Mouse (Mus musculus): ENCODE results near the gene Myo9a. TPM values are rescaled to one million over a fixed set of nuclear protein-coding genes. Genes with fewer than 3 reads are reported as not detected.
"Not testable (repeated sequence)": the region's sequence is repeated elsewhere in the genome, so short reads cannot be mapped to it uniquely, and the experiment has no call there.

Gene Myo9a
- total and polyA plus RNA-seq, 2 experiments = 0.40 to 9.3 TPM

- 67% methylated on average over 2 of the region's 2 CpGs for WGBS
- H3K36me3 ChIP-seq (ENCODE audit: control insufficient read depth, insufficient read depth, low read length) = no peaks in the 10 kb centered on the region
- H3K27me3 ChIP-seq (ENCODE audit: control insufficient read depth, insufficient read depth, low read length) = no peaks in the 10 kb centered on the region
- TF ChIP-seq CTCF (IDR thresholded peaks at IDR 0.05; ENCODE audit: low read depth, low read length) = no peak
- no peak for TF ChIP-seq POLR2A (IDR thresholded peaks at IDR 0.05; ENCODE audit: extremely low read depth, insufficient read depth, low read length)
- no peak overlapping the region for H3K27ac ChIP-seq (replicated peaks; ENCODE audit: insufficient read depth, low read depth, low read length)
- no peaks in the 10 kb centered on the region; the same call in 1 of the 2 replicates for H3K4me1 ChIP-seq (ENCODE audit: control insufficient read depth, insufficient read depth, low read length)
- DNase-seq (ENCODE audit: extremely low read depth, low read depth, low spot score) = peak; percentile 36
- no peaks in the 10 kb centered on the region for H3K79me2 ChIP-seq (ENCODE audit: control insufficient read depth, insufficient read depth, low read length)
- no peak overlapping the region for H3K4me3 ChIP-seq (ENCODE audit: insufficient read depth, low read depth, low read length)
- no peak overlapping the region for H3K9ac ChIP-seq (ENCODE audit: low read depth, low read length)
Measured at GRCm38 (mm10) chr9:59755199-59755598, 4.5 kb downstream of the Myo9a start.

- H3K9ac ChIP-seq (ENCODE audit: low read depth, low read length); DNase-seq (ENCODE audit: extremely low read depth, low read depth, low spot score); H3K79me2 ChIP-seq (ENCODE audit: control insufficient read depth, insufficient read depth, low read length); H3K27ac ChIP-seq (replicated peaks; ENCODE audit: insufficient read depth, low read depth, low read length); H3K4me3 ChIP-seq (ENCODE audit: insufficient read depth, low read depth, low read length); H3K36me3 ChIP-seq (ENCODE audit: control insufficient read depth, insufficient read depth, low read length); H3K27me3 ChIP-seq (ENCODE audit: control insufficient read depth, insufficient read depth, low read length); H3K4me1 ChIP-seq (ENCODE audit: control insufficient read depth, insufficient read depth, low read length): not testable (repeated sequence)
- 96% methylated on average over 2 of the region's 3 CpGs for WGBS
Measured at GRCm38 (mm10) chr9:59757016-59757415, 6.3 kb downstream of the Myo9a start.

- Histone ChIP-seq H3K79me2 (ENCODE audit: control insufficient read depth, insufficient read depth, low read length) (no peaks in the 10 kb centered on the region), H3K4me3 (ENCODE audit: insufficient read depth, low read depth, low read length) (no peak overlapping the region), H3K4me1 (ENCODE audit: control insufficient read depth, insufficient read depth, low read length) (no peaks in the 10 kb centered on the region), H3K27ac (replicated peaks; ENCODE audit: insufficient read depth, low read depth, low read length) (no peak overlapping the region), H3K36me3 (ENCODE audit: control insufficient read depth, insufficient read depth, low read length) (no peaks in the 10 kb centered on the region), H3K9ac (ENCODE audit: low read depth, low read length) (no peak overlapping the region), H3K27me3 (ENCODE audit: control insufficient read depth, insufficient read depth, low read length) (no peaks in the 10 kb centered on the region)
- DNase-seq (ENCODE audit: extremely low read depth, low read depth, low spot score) = peak; percentile 19
- no peak for TF ChIP-seq POLR2A (IDR thresholded peaks at IDR 0.05; ENCODE audit: extremely low read depth, insufficient read depth, low read length)
- TF ChIP-seq CTCF (IDR thresholded peaks at IDR 0.05; ENCODE audit: low read depth, low read length) = peak; percentile 14; the same call in 1 of the 2 replicates
- WGBS = 39% methylated on average over 3 of the region's 3 CpGs
Measured at GRCm38 (mm10) chr9:59760515-59760914, 9.8 kb downstream of the Myo9a start.

GRCm38 (mm10) chr9:59766966-59767461, 16.3 kb downstream of the Myo9a start:
- 96% methylated on average over 12 of the region's 13 CpGs for WGBS
- H3K27me3 ChIP-seq (ENCODE audit: control insufficient read depth, insufficient read depth, low read length); H3K4me1 ChIP-seq (ENCODE audit: control insufficient read depth, insufficient read depth, low read length); H3K4me3 ChIP-seq (ENCODE audit: insufficient read depth, low read depth, low read length); DNase-seq (ENCODE audit: extremely low read depth, low read depth, low spot score); H3K9ac ChIP-seq (ENCODE audit: low read depth, low read length); H3K36me3 ChIP-seq (ENCODE audit: control insufficient read depth, insufficient read depth, low read length); H3K27ac ChIP-seq (replicated peaks; ENCODE audit: insufficient read depth, low read depth, low read length); H3K79me2 ChIP-seq (ENCODE audit: control insufficient read depth, insufficient read depth, low read length): not testable (repeated sequence)

GRCm38 (mm10) chr9:59806046-59806774, 55.5 kb downstream of the Myo9a start:
- not testable (repeated sequence) for H3K27me3 ChIP-seq (ENCODE audit: control insufficient read depth, insufficient read depth, low read length); H3K36me3 ChIP-seq (ENCODE audit: control insufficient read depth, insufficient read depth, low read length); H3K4me3 ChIP-seq (ENCODE audit: insufficient read depth, low read depth, low read length); H3K27ac ChIP-seq (replicated peaks; ENCODE audit: insufficient read depth, low read depth, low read length); H3K4me1 ChIP-seq (ENCODE audit: control insufficient read depth, insufficient read depth, low read length); H3K79me2 ChIP-seq (ENCODE audit: control insufficient read depth, insufficient read depth, low read length); H3K9ac ChIP-seq (ENCODE audit: low read depth, low read length); DNase-seq (ENCODE audit: extremely low read depth, low read depth, low spot score)
- WGBS = 80% methylated on average over 3 of the region's 3 CpGs

GRCm38 (mm10) chr9:59884551-59884950, 133.9 kb downstream of the Myo9a start:
- H3K4me1 ChIP-seq (ENCODE audit: control insufficient read depth, insufficient read depth, low read length) = no peaks in the 10 kb centered on the region
- peaks cover 2% of the 10 kb centered on the region; the same call in 1 of the 2 replicates for H3K36me3 ChIP-seq (ENCODE audit: control insufficient read depth, insufficient read depth, low read length)
- TF ChIP-seq CTCF (IDR thresholded peaks at IDR 0.05; ENCODE audit: low read depth, low read length) (no peak), POLR2A (IDR thresholded peaks at IDR 0.05; ENCODE audit: extremely low read depth, insufficient read depth, low read length) (no peak)
- no peak overlapping the region for H3K9ac ChIP-seq (ENCODE audit: low read depth, low read length)
- no peaks in the 10 kb centered on the region for H3K27me3 ChIP-seq (ENCODE audit: control insufficient read depth, insufficient read depth, low read length)
- no peak for DNase-seq (ENCODE audit: extremely low read depth, low read depth, low spot score)
- H3K79me2 ChIP-seq (ENCODE audit: control insufficient read depth, insufficient read depth, low read length) = no peaks in the 10 kb centered on the region
- H3K27ac ChIP-seq (replicated peaks; ENCODE audit: insufficient read depth, low read depth, low read length) = no peak overlapping the region
- H3K4me3 ChIP-seq (ENCODE audit: insufficient read depth, low read depth, low read length) = no peak overlapping the region

Data from liver, adult 2 months (tissue).